Mouse (Mus musculus) myocyte (in vitro differentiated cells): ENCODE results near the gene Csgalnact2. TPM values are rescaled to one million over a fixed set of nuclear protein-coding genes. Genes with fewer than 3 reads are reported as not detected.
A peak's percentile ranks its signal among the peaks of the same experiment; 100 is the strongest.

Source experiments
- H3K27me3 ChIP-seq: one replicate; pipeline ENCODE4 v1.6.1; 2011; ENCODE audit not compliant: control insufficient read depth, insufficient read depth, insufficient read length
- H3K36me3 ChIP-seq: one replicate; pipeline ENCODE4 v1.6.1; 2011; ENCODE audit not compliant: control insufficient read depth, insufficient read depth
- H3K4me2 ChIP-seq: one replicate; pipeline ENCODE4 v1.6.1; 2011; ENCODE audit warnings: low read depth, control low read depth
- H3K4me3 ChIP-seq: one replicate; pipeline ENCODE4 v1.5.1; 2011; ENCODE audit warnings: mild to moderate bottlenecking, control low read depth, moderate library complexity
- H3K79me2 ChIP-seq: one replicate; pipeline ENCODE4 v1.6.1; 2011; ENCODE audit not compliant: control insufficient read depth, insufficient read depth
- H3ac ChIP-seq: one replicate; pipeline ENCODE4 v1.6.1; 2011; ENCODE audit not compliant: control insufficient read depth, insufficient read length
- CEBPB ChIP-seq: IDR thresholded peaks from 2 replicates; pipeline ENCODE4 v1.6.1; 2011; ENCODE audit warnings: mild to moderate bottlenecking, moderate library complexity; ENCODE audit not compliant: poor library complexity, insufficient read depth, severe bottlenecking
- E2F4 ChIP-seq: IDR thresholded peaks from one replicate; pipeline ENCODE4 v1.6.1; 2011; ENCODE audit warnings: mild to moderate bottlenecking, control low read depth, moderate library complexity; ENCODE audit not compliant: insufficient read depth
- MAX ChIP-seq: IDR thresholded peaks from one replicate; pipeline ENCODE4 v1.6.1; 2011; ENCODE audit warnings: low read depth, mild to moderate bottlenecking, control low read depth
- MYOD1 ChIP-seq, 3 experiments: IDR thresholded peaks; one replicate each; pipeline ENCODE4 v1.6.1; 2011; ENCODE audit warnings: control low read depth in 2 of 3, low read depth in 2 of 3, mild to moderate bottlenecking in 2 of 3, moderate library complexity in 1 of 3; ENCODE audit not compliant: insufficient read length in 2 of 3, control insufficient read depth in 1 of 3
- MYOG ChIP-seq, 3 experiments: IDR thresholded peaks; one replicate each; pipeline ENCODE4 v1.6.1; 2011; ENCODE audit warnings: control low read depth in 2 of 3, low read depth in 2 of 3, mild to moderate bottlenecking in 2 of 3; ENCODE audit not compliant: insufficient read length in 2 of 3, control insufficient read depth in 1 of 3, insufficient read depth in 1 of 3
- POLR2A ChIP-seq: IDR thresholded peaks from one replicate; pipeline ENCODE4 v1.6.1; 2011; ENCODE audit warnings: low read depth, mild to moderate bottlenecking, control low read depth, moderate library complexity; ENCODE audit not compliant: insufficient read length
- POLR2AphosphoS2 ChIP-seq: IDR thresholded peaks from one replicate; pipeline ENCODE4 v1.6.1; 2011; ENCODE audit warnings: low read depth, control low read depth; ENCODE audit not compliant: insufficient read length
- REST ChIP-seq: IDR thresholded peaks from one replicate; pipeline ENCODE4 v1.6.1; 2011; ENCODE audit warnings: mild to moderate bottlenecking, control low read depth, moderate library complexity; ENCODE audit not compliant: insufficient read depth, insufficient read length
- SRF ChIP-seq: IDR thresholded peaks from one replicate; pipeline ENCODE4 v1.6.1; 2011; ENCODE audit warnings: low read depth; ENCODE audit not compliant: control insufficient read depth, insufficient read length
- TCF12 ChIP-seq: IDR thresholded peaks from one replicate; pipeline ENCODE4 v1.6.1; 2011; ENCODE audit warnings: mild to moderate bottlenecking, control low read depth; ENCODE audit not compliant: poor library complexity, insufficient read depth, severe bottlenecking
- TCF3 ChIP-seq: IDR thresholded peaks from one replicate; pipeline ENCODE4 v1.6.1; 2011; ENCODE audit warnings: low read depth, control low read depth; ENCODE audit not compliant: insufficient read length
- USF1 ChIP-seq: IDR thresholded peaks from one replicate; pipeline ENCODE4 v1.6.1; 2011; ENCODE audit warnings: low read depth, mild to moderate bottlenecking, control low read depth, moderate library complexity
- polyA plus RNA-seq: library from polyadenylated mRNA; unstranded; fragments of >200 nt; fragmentation: generic; extraction: Trizol; gene quantifications from one replicate; pipeline ENCODE4 v1.2.1, GENCODE M21; 2012; ENCODE audit warnings: missing spikeins

The Csgalnact2 gene
- polyA plus RNA-seq, 1 experiment: 5.8 TPM

DNA sequence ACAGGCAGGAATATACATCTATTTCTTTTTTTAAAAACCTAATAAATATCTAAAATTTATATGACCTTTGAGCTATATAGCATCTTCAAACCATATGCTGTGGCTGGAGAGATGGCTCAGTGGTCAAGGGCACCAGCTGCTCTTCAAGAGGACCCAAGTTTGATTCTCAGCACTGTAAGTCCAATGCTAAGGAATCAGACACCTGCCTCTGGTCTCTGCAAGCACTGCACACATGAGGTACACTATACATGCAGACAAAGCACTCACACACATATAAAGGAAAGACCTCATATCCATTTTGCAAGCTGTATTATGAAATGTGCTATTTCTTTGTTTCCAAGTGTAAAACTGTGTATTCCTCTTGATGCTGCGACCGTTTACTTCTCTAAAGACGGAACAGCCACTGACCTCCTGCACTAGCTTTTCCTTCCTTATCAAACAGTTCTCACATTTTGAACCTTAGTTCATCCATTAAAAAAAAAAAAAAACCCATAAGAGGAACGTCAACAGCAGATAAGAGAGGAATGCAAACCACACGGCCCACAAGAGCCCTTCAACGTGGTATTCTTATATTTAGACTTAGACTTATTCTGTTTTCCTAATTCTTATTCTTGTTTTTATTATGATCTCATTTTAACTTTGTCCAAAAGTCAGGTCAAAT, 11.0 kb downstream of the Csgalnact2 start:
- Histone ChIP-seq H3K4me2 (peak overlapping the region; percentile 37), H3K4me3 (no peak overlapping the region), H3K27me3 (no peaks in the 10 kb centered on the region), H3K36me3 (peaks cover 15% of the 10 kb centered on the region), H3ac (no peak overlapping the region), H3K79me2 (peaks cover 31% of the 10 kb centered on the region)
- TF ChIP-seq POLR2AphosphoS2: no peak

DNA sequence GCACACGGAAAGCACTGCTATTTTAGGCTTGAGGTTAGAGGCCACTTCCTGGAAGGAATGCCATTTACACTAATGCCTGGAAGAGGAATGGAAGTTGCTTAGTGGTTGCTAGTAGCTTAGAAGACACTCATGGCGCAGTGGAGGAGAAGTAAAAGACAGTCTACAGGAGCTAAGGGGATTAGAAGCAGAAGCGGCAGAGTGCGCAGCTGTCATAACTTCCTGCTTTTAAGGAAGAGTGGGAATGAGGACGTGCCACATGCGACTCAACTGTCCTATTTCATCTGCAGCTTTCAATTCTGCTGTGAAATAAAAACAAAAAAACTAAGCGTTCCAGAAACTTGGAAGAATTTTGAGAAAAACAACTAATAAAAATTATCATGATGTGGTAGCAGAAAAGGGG, 11.7 kb downstream of the Csgalnact2 start:
- Histone ChIP-seq H3K4me2 (no peak overlapping the region), H3K79me2 (peaks cover 25% of the 10 kb centered on the region), H3K27me3 (no peaks in the 10 kb centered on the region), H3K4me3 (no peak overlapping the region), H3ac (no peak overlapping the region), H3K36me3 (peaks cover 18% of the 10 kb centered on the region)
- TF ChIP-seq TCF12 (no peak), TCF3 (no peak), POLR2AphosphoS2 (no peak), E2F4 (no peak), SRF (no peak)

DNA sequence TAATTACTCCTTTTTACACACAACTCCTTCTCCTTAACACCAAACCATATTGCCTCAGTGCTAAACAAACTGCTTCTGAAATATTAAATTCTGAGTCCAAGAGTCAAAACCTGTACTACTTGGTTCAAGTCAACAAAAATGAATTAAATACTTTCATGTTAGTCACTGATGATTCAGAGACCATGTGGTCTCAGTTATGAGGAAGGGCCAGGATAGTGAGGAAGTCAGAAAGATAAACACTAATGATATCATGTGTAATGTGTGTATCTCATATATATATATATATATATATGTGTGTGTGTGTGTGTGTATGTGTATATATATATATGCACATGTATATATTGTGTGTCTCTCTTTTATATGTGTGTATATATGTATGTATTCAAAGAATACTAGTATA, 12.4 kb downstream of the Csgalnact2 start:
- no peak overlapping the region for H3K4me3 ChIP-seq
- no peaks in the 10 kb centered on the region for H3K27me3 ChIP-seq
- peaks cover 19% of the 10 kb centered on the region for H3K79me2 ChIP-seq
- peak; percentile 77 for TF ChIP-seq USF1
- TF ChIP-seq TCF3: no peak
- no peak for TF ChIP-seq MAX
- no peak for TF ChIP-seq REST
- peak overlapping the region; percentile 22 for H3K4me2 ChIP-seq
- H3K36me3 ChIP-seq: peaks cover 18% of the 10 kb centered on the region
- H3ac ChIP-seq: no peak overlapping the region

DNA sequence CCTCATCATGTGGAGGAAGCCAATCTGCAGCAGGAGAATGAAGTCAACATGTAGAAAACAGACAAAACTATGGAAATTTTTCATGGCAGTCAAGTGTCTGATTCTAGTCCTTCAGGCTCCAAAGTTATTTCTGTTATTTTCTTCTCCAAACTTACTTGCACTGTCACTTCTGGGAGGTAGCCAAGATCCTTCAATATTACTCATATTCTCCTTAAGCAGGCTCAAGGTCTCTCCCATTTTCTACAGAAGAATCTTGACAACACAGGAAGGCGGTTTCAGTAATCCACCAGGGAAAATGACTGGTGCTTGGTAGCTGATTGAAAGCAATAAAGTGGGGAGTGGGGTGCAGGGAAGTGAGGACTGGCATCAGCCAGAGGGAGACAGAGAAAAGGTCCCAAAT, 16.2 kb downstream of the Csgalnact2 start:
- no peak for TF ChIP-seq POLR2AphosphoS2
- TF ChIP-seq SRF: no peak
- no peak for TF ChIP-seq MAX
- TF ChIP-seq REST: no peak
- TF ChIP-seq CEBPB: no peak
- TF ChIP-seq TCF3: no peak
- TF ChIP-seq MYOG (IDR thresholded peaks at IDR 0.05; ENCODE audit: control insufficient read depth in 1 of 3, insufficient read depth in 1 of 3, insufficient read length in 2 of 3, low read depth in 2 of 3): no peak
- no peak for TF ChIP-seq TCF12
- TF ChIP-seq POLR2A: no peak
- Histone ChIP-seq H3K79me2 (no peaks in the 10 kb centered on the region), H3K27me3 (no peaks in the 10 kb centered on the region), H3K36me3 (peaks cover 18% of the 10 kb centered on the region), H3K4me3 (no peak overlapping the region), H3ac (no peak overlapping the region), H3K4me2 (no peak overlapping the region)

DNA sequence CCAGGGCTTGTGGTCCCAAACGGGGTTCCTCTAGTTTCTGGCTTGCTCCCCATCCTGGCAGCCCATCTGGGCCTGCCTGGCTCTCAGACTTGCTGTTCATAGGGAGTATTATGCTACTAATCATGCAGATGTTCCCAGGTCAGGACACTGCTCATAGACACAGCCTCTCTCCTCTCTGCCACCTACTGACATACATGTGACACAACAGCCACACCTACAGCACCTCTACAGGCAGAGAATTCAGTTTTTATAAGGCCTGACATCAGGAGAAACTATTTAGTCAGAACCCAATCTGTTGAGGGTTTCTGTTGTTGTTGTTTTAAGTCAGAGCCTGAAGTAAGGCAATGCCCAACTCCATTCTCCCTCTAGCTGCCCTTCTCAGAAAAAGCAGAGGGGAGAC, 27.1 kb downstream of the Csgalnact2 start:
- Histone ChIP-seq H3K4me3 (no peak overlapping the region), H3K27me3 (no peaks in the 10 kb centered on the region), H3K36me3 (peaks cover 5% of the 10 kb centered on the region), H3ac (no peak overlapping the region), H3K4me2 (no peak overlapping the region), H3K79me2 (no peaks in the 10 kb centered on the region)
- TF ChIP-seq MYOG (IDR thresholded peaks at IDR 0.05; ENCODE audit: control insufficient read depth in 1 of 3, insufficient read depth in 1 of 3, insufficient read length in 2 of 3, low read depth in 2 of 3) (no peak), SRF (no peak), POLR2A (no peak), TCF12 (no peak), MYOD1 (IDR thresholded peaks at IDR 0.05; ENCODE audit: control insufficient read depth in 1 of 3, insufficient read length in 2 of 3, low read depth in 2 of 3) (no peak), E2F4 (no peak), USF1 (no peak), MAX (no peak), TCF3 (no peak), CEBPB (no peak)

DNA sequence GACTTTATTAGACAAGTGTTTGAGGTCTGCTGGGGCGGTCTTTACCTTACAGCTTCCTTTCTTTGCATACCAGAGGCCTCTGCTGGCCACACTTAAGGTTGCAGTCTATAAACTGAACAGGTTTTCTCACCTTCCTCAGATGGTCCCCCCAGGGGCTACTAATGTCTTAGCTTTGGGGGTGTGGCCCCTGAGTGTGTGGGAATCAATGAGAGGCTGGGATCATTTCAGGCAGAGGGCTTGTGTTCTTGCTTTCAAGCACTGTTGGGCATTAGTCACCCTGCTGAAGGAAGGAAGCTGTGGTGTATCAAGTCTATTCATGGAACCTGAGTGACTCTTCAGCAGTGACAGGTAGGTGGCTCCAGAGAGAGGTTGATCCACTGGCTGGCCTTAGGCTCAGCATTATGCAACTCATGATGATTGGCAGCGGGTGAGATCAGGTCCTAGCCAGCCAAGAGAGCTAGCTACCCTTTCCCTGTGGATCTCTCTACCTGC, 39.6 kb downstream of the Csgalnact2 start:
- Histone ChIP-seq H3K27me3 (no peaks in the 10 kb centered on the region), H3K36me3 (no peaks in the 10 kb centered on the region), H3K4me3 (no peak overlapping the region), H3K4me2 (no peak overlapping the region), H3ac (no peak overlapping the region), H3K79me2 (no peaks in the 10 kb centered on the region)
- TF ChIP-seq POLR2A (no peak), MYOG (IDR thresholded peaks at IDR 0.05; ENCODE audit: control insufficient read depth in 1 of 3, insufficient read depth in 1 of 3, insufficient read length in 2 of 3, low read depth in 2 of 3) (no peak), TCF12 (no peak), TCF3 (no peak), REST (no peak), USF1 (no peak), POLR2AphosphoS2 (no peak), MAX (no peak), CEBPB (no peak), SRF (no peak)
